Mouse (Mus musculus) ES-Bruce4 (cell line): ENCODE results near the gene Klf8.

Experiments used
- EP300 ChIP-seq: IDR thresholded peaks from 2 replicates; pipeline ENCODE4 v1.6.1; 2011; ENCODE audit warnings: low read depth, low read length; ENCODE audit not compliant: insufficient read depth
- POLR2A ChIP-seq: IDR thresholded peaks from one replicate; pipeline ENCODE4 v1.8.1; 2011; ENCODE audit warnings: low read length; ENCODE audit not compliant: insufficient read depth

- TF ChIP-seq EP300 (no peak), POLR2A (no peak)
These were observed 85.8 kb downstream of the Klf8 start for GRCm38 (mm10) chrX:153323105-153323504.
